Mouse (Mus musculus) gastrocnemius, postnatal 25 days (tissue): ENCODE measurements around the gene Vmn1r125. TPM values are rescaled to one million over a fixed set of nuclear protein-coding genes. Genes with fewer than 3 reads are reported as not detected.
"Not testable (repeated sequence)": the region's sequence is repeated elsewhere in the genome, so short reads cannot be mapped to it uniquely, and the experiment has no call there.

ENCODE experiments used
- DNase-seq: peaks from one replicate; pipeline ENCODE4 v3.0.0; 2022
- long read RNA-seq, 2 experiments: library from polyadenylated mRNA; stranded (forward); transcript quantifications; one replicate each; pipeline ENCODE4 v2.0.0; 2021
- total RNA-seq, 2 experiments: library from RNA; stranded (reverse); gene quantifications; 1 replicate in 1 of 2; 2 replicates in 1 of 2; pipeline ENCODE4 v1.2.3; 2021

The Vmn1r125 gene
- not detected for total RNA-seq
- long read RNA-seq, experiment 1: 0 reads
- long read RNA-seq, experiment 2: 0 reads

GRCm38 (mm10) chr7:21271879-21272278, at the start of gene Vmn1r125:
Gene Vmn1r125 (plus strand): TSS chr7:21272179.
- not testable (repeated sequence) for DNase-seq

GRCm38 (mm10) chr7:21260517-21260916, 11.5 kb upstream of the Vmn1r125 start, which contains the start of gene Vmn1r124:
Gene Vmn1r124 (minus strand): TSS chr7:21260617.
- DNase-seq: not testable (repeated sequence)

GRCm38 (mm10) chr7:21301367-21301766, 29.4 kb downstream of the Vmn1r125 start, which contains the start of gene Vmn1r126:
Gene Vmn1r126 (minus strand): TSS chr7:21301467.
- DNase-seq: not testable (repeated sequence)

GRCm38 (mm10) chr7:21319761-21320160, 47.8 kb downstream of the Vmn1r125 start, which contains the start of gene Vmn1r127:
Gene Vmn1r127 (minus strand): TSS chr7:21319861.
- DNase-seq: not testable (repeated sequence)

Other genes starting within 250 kb of the Vmn1r125 start
- gene Vmn1r120, start 218.4 kb upstream of the Vmn1r125 start, total RNA-seq: not detected
- not detected for gene Vmn1r121, start 173.7 kb upstream of the Vmn1r125 start, total RNA-seq
- not detected for gene Vmn1r122, start 138.1 kb upstream of the Vmn1r125 start, total RNA-seq
- not detected for gene Vmn1r123, start 110.0 kb upstream of the Vmn1r125 start, total RNA-seq
- gene Gm5157, start 81.8 kb upstream of the Vmn1r125 start, total RNA-seq: not detected
- gene Vmn1r124, start 11.6 kb upstream of the Vmn1r125 start, total RNA-seq: not detected
- gene Vmn1r126, start 29.3 kb downstream of the Vmn1r125 start, total RNA-seq: not detected
- gene Vmn1r127, start 47.7 kb downstream of the Vmn1r125 start, total RNA-seq: not detected
- not detected for gene Vmn1r128, start 77.2 kb downstream of the Vmn1r125 start, total RNA-seq
- not detected for gene Vmn1r129, start 89.1 kb downstream of the Vmn1r125 start, total RNA-seq
- not detected for gene Gm6882, start 160.6 kb downstream of the Vmn1r125 start, total RNA-seq
- gene Vmn1r130, start 239.6 kb downstream of the Vmn1r125 start, total RNA-seq: not detected